Mouse (Mus musculus) G1E (cell line): ENCODE measurements at regions not wholly inside any gene's neighbourhood (a gene's known extent, or its start where the extent isn't known, plus 50 kb on each side); places are given as distances from the start of the nearest gene placed in this dataset.

Source experiments
- CTCF ChIP-seq: IDR thresholded peaks from 2 replicates; pipeline ENCODE4 v1.5.1; 2012; ENCODE audit warnings: low read depth, low read length, inconsistent platforms, mixed read lengths
- GATA1 ChIP-seq: IDR thresholded peaks from 2 replicates; pipeline ENCODE4 v1.6.1; 2012; ENCODE audit warnings: borderline replicate concordance, low read length, inconsistent platforms, mixed read lengths
- TAL1 ChIP-seq: conservative IDR thresholded peaks from 2 replicates; pipeline ENCODE4 v1.6.1; 2012; ENCODE audit warnings: low read depth, low read length, inconsistent platforms, mixed read lengths

DNA sequence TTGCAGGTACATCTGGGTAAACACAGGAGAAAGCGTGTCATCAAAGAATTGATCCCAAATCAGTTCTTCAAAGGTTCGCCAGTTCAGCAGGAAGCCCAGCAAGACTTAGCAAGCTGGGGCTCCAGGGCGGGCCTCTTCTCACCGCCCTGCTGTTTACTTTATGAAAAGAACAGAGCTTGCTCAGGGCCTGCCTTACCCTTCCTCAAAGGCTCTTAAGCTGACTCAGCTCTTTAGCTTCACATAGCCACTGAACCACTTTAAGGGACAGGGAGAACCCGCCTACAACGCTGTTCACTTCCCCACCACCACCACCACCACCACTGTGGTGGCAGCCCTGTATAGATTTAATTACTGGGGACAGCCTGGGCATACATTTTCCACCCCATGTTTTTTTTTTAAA is 148.5 kb downstream of the Clic5 start:
- TF ChIP-seq CTCF: no peak
- TF ChIP-seq GATA1: no peak
- no peak for TF ChIP-seq TAL1
